Mouse (Mus musculus): ENCODE measurements around the gene Rfx4.

GRCm38 (mm10) chr10:84854059-84854458 is 98.2 kb downstream of the Rfx4 start:
- TF ChIP-seq POLR2A (IDR thresholded peaks at IDR 0.05; ENCODE audit: borderline replicate concordance, extremely low read depth, insufficient read depth, insufficient read length, poor library complexity, severe bottlenecking) = no peak
- TF ChIP-seq CTCF (IDR thresholded peaks at IDR 0.05; ENCODE audit: borderline replicate concordance, extremely low read depth, insufficient read depth, insufficient read length) = no peak
